Mouse (Mus musculus) embryonic facial prominence, embryonic 14.5 days (tissue): Measurements from ENCODE around the gene Slc1a1. TPM values are rescaled to one million over a fixed set of nuclear protein-coding genes. Genes with fewer than 3 reads are reported as not detected.

Experiments
- ATAC-seq: fragments of 200-750 bp; cut with Nextera tagmentation; 2 replicates; pipeline ENCODE4 v1.8.0; 2017; ENCODE audit warnings: low read depth, moderate number of reproducible peaks, moderate TSS enrichment
- DNase-seq: peaks from one replicate; pipeline ENCODE4 v3.0.0-alpha.2; 2015; ENCODE audit warnings: low spot score
- H3K27ac ChIP-seq: fragments of 300-500 bp; sonication (generic); replicated peaks from 2 replicates; pipeline ENCODE4 v1.5.1; 2014; ENCODE audit warnings: low read depth, mild to moderate bottlenecking, low read length, moderate library complexity
- H3K27me3 ChIP-seq: fragments of 300-500 bp; sonication (generic); replicated peaks from 2 replicates; pipeline ENCODE4 v1.6.1; 2014; ENCODE audit warnings: low read length; ENCODE audit not compliant: control insufficient read depth, insufficient read depth
- H3K36me3 ChIP-seq: fragments of 300-500 bp; sonication (generic); 2 replicates; pipeline ENCODE4 v1.6.1; 2014; ENCODE audit warnings: low read length, mixed read lengths; ENCODE audit not compliant: control insufficient read depth, insufficient read depth
- H3K4me1 ChIP-seq: fragments of 300-500 bp; sonication (generic); 2 replicates; pipeline ENCODE4 v1.6.1; 2014; ENCODE audit warnings: antibody characterized with exemption, low read length; ENCODE audit not compliant: control insufficient read depth, insufficient read depth
- H3K4me2 ChIP-seq: fragments of 300-500 bp; sonication (generic); 2 replicates; pipeline ENCODE4 v1.6.1; 2014; ENCODE audit warnings: low read depth, mild to moderate bottlenecking, low read length, moderate library complexity, mixed read lengths
- H3K4me3 ChIP-seq: fragments of 300-500 bp; sonication (generic); 2 replicates; pipeline ENCODE4 v1.5.1; 2014; ENCODE audit warnings: low read depth, mild to moderate bottlenecking, low read length
- H3K9ac ChIP-seq: fragments of 300-500 bp; sonication (generic); 2 replicates; pipeline ENCODE4 v1.6.1; 2014; ENCODE audit warnings: low read depth, mild to moderate bottlenecking, low read length, moderate library complexity, mixed read lengths
- H3K9me3 ChIP-seq: fragments of 300-500 bp; sonication (generic); 2 replicates; pipeline ENCODE4 v1.6.1; 2016; ENCODE audit warnings: low read length; ENCODE audit not compliant: control insufficient read depth
- WGBS: fragments of 180-500 bp; shearing (Covaris S2); extraction: QIAGEN DNeasy Blood & Tissue Kit; methylation state at CpG from one replicate; pipeline ENCODE4 v1.1.7; 2014; 5-methylcytosine and 5-hydroxymethylcytosine counted together
- polyA plus RNA-seq: library from polyadenylated mRNA; unstranded; fragments of >200 nt; fragmentation: Nextera tagmentation; extraction: Ambion mirVana; gene quantifications from 2 replicates; pipeline ENCODE4 v1.2.1, GENCODE M21; 2014

The Slc1a1 gene
- polyA plus RNA-seq, 1 experiment from 2014 or later = 1.2 TPM

DNA sequence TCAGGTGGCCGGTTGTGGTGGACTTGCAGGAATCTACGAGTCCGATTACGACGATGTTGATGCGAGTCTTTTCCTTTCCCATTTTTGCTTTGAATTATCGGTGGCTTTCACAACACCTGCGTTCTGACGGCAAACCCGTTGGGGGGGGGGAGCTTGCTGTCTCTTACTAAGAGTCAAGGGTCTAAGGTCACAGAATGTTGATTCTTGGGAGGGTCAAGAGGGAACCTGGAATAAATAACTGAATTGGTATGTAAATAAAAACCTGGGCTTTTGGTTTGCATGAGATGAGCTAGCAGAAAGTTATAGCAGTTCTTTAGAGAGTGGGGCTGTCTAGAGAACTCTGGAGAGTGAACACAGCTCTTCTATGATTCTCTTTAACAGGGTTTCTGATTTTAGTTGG is 28.8 kb downstream of the Slc1a1 start:
- H3K4me1 ChIP-seq = no peaks in the 10 kb centered on the region

DNA sequence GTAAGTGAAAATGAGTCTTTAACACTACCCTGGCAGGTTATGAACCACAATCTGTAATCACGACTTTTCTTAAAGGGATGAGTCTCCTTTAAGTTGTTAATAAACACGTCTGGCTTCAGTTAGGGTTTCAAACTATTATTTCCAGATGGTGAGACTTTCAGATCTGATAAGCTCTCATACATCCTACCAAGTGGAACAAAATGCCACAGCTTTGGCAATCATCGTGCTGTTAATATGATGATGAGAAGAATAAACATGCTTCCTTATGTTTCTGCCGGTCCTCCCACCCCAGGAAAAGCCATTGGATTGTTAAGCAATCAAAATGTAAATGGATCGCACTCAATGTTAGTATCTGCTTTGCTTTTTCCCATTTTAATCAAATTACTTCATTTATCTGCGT is 30.1 kb downstream of the Slc1a1 start:
- Histone ChIP-seq H3K4me2 (no peak overlapping the region), H3K27ac (no peak overlapping the region), H3K27me3 (no peaks in the 10 kb centered on the region), H3K4me1 (no peaks in the 10 kb centered on the region), H3K9me3 (no peaks in the 10 kb centered on the region), H3K36me3 (no peaks in the 10 kb centered on the region), H3K4me3 (no peak overlapping the region), H3K9ac (no peak overlapping the region)
- 43% methylated on average over 6 of the region's 6 CpGs for WGBS
- DNase-seq (peak; percentile 39), ATAC-seq (no peak)

More for the DNA sequence above, 28.8 kb downstream of the Slc1a1 start:
- H3K27me3 ChIP-seq = no peaks in the 10 kb centered on the region
- no peak overlapping the region for H3K4me2 ChIP-seq
- no peaks in the 10 kb centered on the region for H3K9me3 ChIP-seq
- H3K36me3 ChIP-seq = no peaks in the 10 kb centered on the region
- no peak overlapping the region for H3K9ac ChIP-seq
- WGBS = 79% methylated on average over 10 of the region's 10 CpGs
- ATAC-seq = no peak
- DNase-seq = no peak
- no peak overlapping the region for H3K4me3 ChIP-seq
- H3K27ac ChIP-seq = no peak overlapping the region

- DNase-seq (no peak), ATAC-seq (no peak)
- H3K4me3 ChIP-seq = no peak overlapping the region
- H3K4me1 ChIP-seq = no peaks in the 10 kb centered on the region
- no peaks in the 10 kb centered on the region for H3K27me3 ChIP-seq
- no peak overlapping the region for H3K9ac ChIP-seq
- H3K27ac ChIP-seq = no peak overlapping the region
- H3K4me2 ChIP-seq = no peak overlapping the region
- no peaks in the 10 kb centered on the region for H3K36me3 ChIP-seq
- H3K9me3 ChIP-seq = no peaks in the 10 kb centered on the region
- 61% methylated on average over 1 of the region's 1 CpGs for WGBS
Measured at GRCm38 (mm10) chr19:28865501-28865900, 30.7 kb downstream of the Slc1a1 start.

- no peaks in the 10 kb centered on the region for H3K9me3 ChIP-seq
- no peak overlapping the region for H3K4me2 ChIP-seq
- ATAC-seq = no peak
- DNase-seq = no peak
- no peak overlapping the region for H3K4me3 ChIP-seq
- H3K36me3 ChIP-seq = no peaks in the 10 kb centered on the region
- no peak overlapping the region for H3K9ac ChIP-seq
- H3K4me1 ChIP-seq = no peaks in the 10 kb centered on the region
- no peak overlapping the region for H3K27ac ChIP-seq
- WGBS = 88% methylated on average over 6 of the region's 6 CpGs
- H3K27me3 ChIP-seq = no peaks in the 10 kb centered on the region
Measured at GRCm38 (mm10) chr19:28869251-28869855, 34.5 kb downstream of the Slc1a1 start.

- Histone ChIP-seq H3K4me3 (no peak overlapping the region), H3K36me3 (no peaks in the 10 kb centered on the region), H3K9ac (no peak overlapping the region), H3K27me3 (no peaks in the 10 kb centered on the region), H3K9me3 (no peaks in the 10 kb centered on the region), H3K4me1 (no peaks in the 10 kb centered on the region), H3K4me2 (no peak overlapping the region), H3K27ac (no peak overlapping the region)
- no peak for DNase-seq
- 54% methylated on average over 2 of the region's 2 CpGs for WGBS
- no peak for ATAC-seq
Measured at GRCm38 (mm10) chr19:28870351-28870750, 35.5 kb downstream of the Slc1a1 start.

- H3K9ac ChIP-seq = no peak overlapping the region
- no peak overlapping the region for H3K4me3 ChIP-seq
- no peak overlapping the region for H3K4me2 ChIP-seq
- H3K36me3 ChIP-seq = no peaks in the 10 kb centered on the region
- 79% methylated on average over 2 of the region's 2 CpGs for WGBS
- H3K9me3 ChIP-seq = no peaks in the 10 kb centered on the region
- ATAC-seq = no peak
- no peak for DNase-seq
- no peaks in the 10 kb centered on the region for H3K27me3 ChIP-seq
- no peaks in the 10 kb centered on the region; the same call in 1 of the 2 replicates for H3K4me1 ChIP-seq
- H3K27ac ChIP-seq = no peak overlapping the region
Measured at GRCm38 (mm10) chr19:28879476-28879875, 44.6 kb downstream of the Slc1a1 start.

DNA sequence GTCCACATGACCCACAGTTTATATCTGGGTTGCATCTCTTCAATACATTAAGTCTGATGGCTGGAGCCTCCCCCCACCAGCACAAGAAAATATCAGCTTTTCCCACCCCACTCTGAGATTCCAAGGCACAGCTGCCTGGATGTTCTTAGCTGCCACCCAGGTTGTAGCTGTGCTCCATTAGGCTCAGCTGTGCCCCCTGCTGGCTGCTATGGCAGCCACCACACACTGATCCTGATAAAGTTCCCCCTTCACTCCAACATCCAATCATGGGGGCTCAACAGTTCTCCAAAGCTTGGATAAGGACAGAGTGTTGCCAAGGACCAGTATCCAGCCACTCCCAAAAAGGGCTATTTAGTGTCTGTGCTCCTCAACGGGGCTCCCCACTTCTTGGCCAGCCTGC is 48.3 kb downstream of the Slc1a1 start:
- H3K27ac ChIP-seq = no peak overlapping the region
- H3K4me3 ChIP-seq = no peak overlapping the region
- H3K36me3 ChIP-seq = no peaks in the 10 kb centered on the region
- ATAC-seq = no peak
- no peaks in the 10 kb centered on the region for H3K27me3 ChIP-seq
- 82% methylated on average over 1 of the region's 1 CpGs for WGBS
- no peaks in the 10 kb centered on the region for H3K9me3 ChIP-seq
- peak; percentile 32 for DNase-seq
- no peak overlapping the region for H3K9ac ChIP-seq
- no peaks in the 10 kb centered on the region; the same call in 1 of the 2 replicates for H3K4me1 ChIP-seq
- H3K4me2 ChIP-seq = no peak overlapping the region

DNA sequence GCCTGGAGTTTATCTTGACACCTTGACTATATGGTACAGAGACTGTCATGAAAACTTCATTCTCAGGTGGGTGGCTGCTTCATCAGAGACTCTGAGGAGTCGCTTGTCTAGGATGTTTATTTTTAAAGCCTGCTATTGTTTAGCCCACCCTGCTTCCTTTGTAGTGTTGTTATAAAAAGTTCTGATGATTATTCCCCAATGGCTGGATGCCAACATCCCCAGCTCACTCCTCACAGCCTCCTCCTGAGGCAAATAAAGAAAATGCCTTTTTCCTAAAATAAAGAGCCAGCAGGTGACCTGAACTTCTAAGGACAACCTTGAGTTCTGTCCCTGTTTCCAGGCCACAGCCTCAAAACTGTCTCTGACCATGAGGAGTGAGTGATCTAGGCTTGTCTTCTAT is 53.6 kb downstream of the Slc1a1 start:
- Histone ChIP-seq H3K4me2 (no peak overlapping the region), H3K4me3 (no peak overlapping the region), H3K9ac (no peak overlapping the region), H3K27me3 (no peaks in the 10 kb centered on the region), H3K9me3 (no peaks in the 10 kb centered on the region), H3K4me1 (no peaks in the 10 kb centered on the region), H3K27ac (no peak overlapping the region), H3K36me3 (no peaks in the 10 kb centered on the region)
- DNase-seq = no peak
- WGBS = 41% methylated on average over 1 of the region's 1 CpGs
- no peak for ATAC-seq

DNA sequence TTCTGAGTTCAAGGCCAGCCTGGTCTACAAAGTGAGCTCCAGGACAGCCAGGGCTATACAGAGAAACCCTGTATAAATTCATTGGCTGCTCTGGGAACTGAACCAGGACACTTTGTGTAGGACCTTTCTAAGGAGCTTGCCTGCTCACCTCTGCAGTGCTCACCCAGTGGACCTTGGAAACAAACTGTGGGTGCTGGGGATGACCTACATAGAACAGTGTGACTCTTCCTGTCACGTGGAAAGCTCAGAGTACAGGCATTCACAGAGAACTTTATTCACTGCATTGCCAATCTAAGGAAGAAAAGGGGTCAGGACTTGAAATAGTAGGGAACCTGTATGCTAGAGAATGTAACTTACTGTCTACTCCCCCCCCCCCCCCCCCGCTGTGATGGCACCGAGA is 54.4 kb downstream of the Slc1a1 start:
- Histone ChIP-seq H3K27ac (no peak overlapping the region), H3K4me2 (no peak overlapping the region), H3K9me3 (no peaks in the 10 kb centered on the region), H3K4me3 (no peak overlapping the region), H3K9ac (no peak overlapping the region), H3K4me1 (no peaks in the 10 kb centered on the region), H3K36me3 (no peaks in the 10 kb centered on the region), H3K27me3 (no peaks in the 10 kb centered on the region)
- DNase-seq = no peak
- no peak for ATAC-seq
- WGBS = 68% methylated on average over 2 of the region's 3 CpGs
